Mouse (Mus musculus) layer of hippocampus, adult 9-10 months (tissue): ENCODE data around the gene Pafah1b2.

ENCODE experiments used
- DNase-seq: peaks from one replicate; pipeline ENCODE4 v3.0.0; 2022; ENCODE audit warnings: low spot score

Pafah1b2 gene

GRCm38 (mm10) chr9:46026058-46026849, 13.8 kb upstream of the Pafah1b2 start:
- DNase-seq: peak; percentile 44

- no peak for DNase-seq
Observed at GRCm38 (mm10) chr9:46023591-46023990, 11.1 kb upstream of the Pafah1b2 start.

- DNase-seq: no peak
Observed at GRCm38 (mm10) chr9:46019975-46020374, 7.5 kb upstream of the Pafah1b2 start.

GRCm38 (mm10) chr9:46018316-46018715, 5.8 kb upstream of the Pafah1b2 start:
- no peak for DNase-seq

GRCm38 (mm10) chr9:46016417-46016816, 3.9 kb upstream of the Pafah1b2 start:
- DNase-seq: no peak

- DNase-seq: no peak
Observed at GRCm38 (mm10) chr9:46015831-46016230, 3.3 kb upstream of the Pafah1b2 start.

GRCm38 (mm10) chr9:46015081-46015551, 2.6 kb upstream of the Pafah1b2 start:
- no peak for DNase-seq

- no peak for DNase-seq
Observed at GRCm38 (mm10) chr9:46014251-46014681, 1.8 kb upstream of the Pafah1b2 start.

- no peak for DNase-seq
Observed at GRCm38 (mm10) chr9:46013616-46014015, 1.1 kb upstream of the Pafah1b2 start.

GRCm38 (mm10) chr9:46013009-46013586, 608 bp upstream of the Pafah1b2 start:
- no peak for DNase-seq

- DNase-seq: no peak
Observed at GRCm38 (mm10) chr9:46011094-46011970, 1.2 kb downstream of the Pafah1b2 start.

GRCm38 (mm10) chr9:46009669-46009983, 2.9 kb downstream of the Pafah1b2 start:
- DNase-seq: no peak

- DNase-seq: no peak
Observed at GRCm38 (mm10) chr9:46008931-46009668, 3.4 kb downstream of the Pafah1b2 start.

GRCm38 (mm10) chr9:46006224-46006623, 6.3 kb downstream of the Pafah1b2 start:
- no peak for DNase-seq

- no peak for DNase-seq
Observed at GRCm38 (mm10) chr9:46004529-46004928, 8.0 kb downstream of the Pafah1b2 start.

- DNase-seq: no peak
Observed at GRCm38 (mm10) chr9:46003729-46004128, 8.8 kb downstream of the Pafah1b2 start.

GRCm38 (mm10) chr9:45999009-45999408, 13.5 kb downstream of the Pafah1b2 start:
- DNase-seq: no peak

- DNase-seq: no peak
Observed at GRCm38 (mm10) chr9:45985229-45985567, 27.3 kb downstream of the Pafah1b2 start.

GRCm38 (mm10) chr9:45984409-45985228, 27.9 kb downstream of the Pafah1b2 start:
- peak; percentile 59 for DNase-seq

GRCm38 (mm10) chr9:45983676-45984408, 28.6 kb downstream of the Pafah1b2 start:
- no peak for DNase-seq
